18 mouse cellular contexts compared by ENCODE assay signal in the genomic region with DNA sequence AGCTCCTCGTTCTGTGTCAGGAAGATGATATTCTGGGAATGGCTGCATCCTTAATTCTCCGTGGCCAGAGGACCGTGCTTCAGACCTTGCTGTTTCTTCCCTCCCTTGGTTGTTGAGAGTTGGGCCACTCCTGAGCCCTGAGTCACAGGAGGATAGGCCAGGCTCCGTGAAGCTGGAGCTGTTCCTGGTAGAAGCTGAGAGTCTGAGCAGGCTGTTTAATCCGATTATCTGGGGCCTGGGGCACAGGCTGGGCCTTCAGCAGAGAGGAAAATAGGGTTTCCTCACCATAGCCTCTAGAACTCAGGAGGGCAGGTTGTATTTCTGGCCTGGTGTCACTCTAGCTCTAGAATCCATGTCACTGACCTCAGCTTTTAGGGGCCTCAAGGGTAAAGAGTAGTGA. TPM values are rescaled to one million over a fixed set of nuclear protein-coding genes. Genes with fewer than 3 reads are reported as not detected.
DNase-seq lines count a peak whose midpoint lies in the region; ATAC-seq lines count a peak whose summit lies in the region.
"Had no signal": no experiment of that assay in that cellular context is flagged by ENCODE, and none has a peak within 500 bp of the region (broad histone marks: within the 10 kb centered on the region; RNA-seq: fewer than 3 reads in every experiment).

No protein-coding gene starts in this region.

- no peaks in the 10 kb centered on the region for H3K9me3 ChIP-seq in limb, embryonic 12.5 days
- H3K9me3 ChIP-seq in limb, embryonic 10.5 days (replicated peaks), result no peaks in the 10 kb centered on the region
- H3K9me3 ChIP-seq in embryonic facial prominence, embryonic 13.5 days, result no peaks in the 10 kb centered on the region
- H3K9me3 ChIP-seq in stomach, embryonic 16.5 days (replicated peaks; ENCODE audit: control insufficient read depth, low read length), result no peaks in the 10 kb centered on the region
- H3K9me3 ChIP-seq: G1E; liver, embryonic 12.5 days had no signal

- H3K36me3 ChIP-seq in limb, embryonic 12.5 days, result peaks cover 85% of the 10 kb centered on the region
- peaks cover 94% of the 10 kb centered on the region for H3K36me3 ChIP-seq in limb, embryonic 10.5 days
- peaks cover 84% of the 10 kb centered on the region for H3K36me3 ChIP-seq in embryonic facial prominence, embryonic 13.5 days
- peaks cover 24% of the 10 kb centered on the region; the same call in 1 of the 2 replicates for H3K36me3 ChIP-seq in stomach, embryonic 16.5 days (ENCODE audit: control insufficient read depth, insufficient read depth, low read length)

- H3K4me1 ChIP-seq in limb, embryonic 12.5 days (replicated peaks), result peaks cover 28% of the 10 kb centered on the region
- peaks cover 35% of the 10 kb centered on the region for H3K4me1 ChIP-seq in limb, embryonic 10.5 days
- H3K4me1 ChIP-seq in embryonic facial prominence, embryonic 13.5 days, result peaks cover 28% of the 10 kb centered on the region
- H3K4me1 ChIP-seq in stomach, embryonic 16.5 days (ENCODE audit: control insufficient read depth, insufficient read depth, low read length), result peaks cover 27% of the 10 kb centered on the region

- no peak overlapping the region for H3K9ac ChIP-seq in limb, embryonic 12.5 days (replicated peaks)
- no peak overlapping the region; the same call in 1 of the 2 replicates for H3K9ac ChIP-seq in embryonic facial prominence, embryonic 13.5 days
- H3K9ac ChIP-seq in stomach, embryonic 16.5 days (ENCODE audit: low read length), result 0 out of 2 replicates have a peak overlapping the region, but pooled peaks have one; percentile 9
- H3K9ac ChIP-seq: liver, embryonic 12.5 days had no signal

- H3K4me2 ChIP-seq in limb, embryonic 12.5 days, result no peak overlapping the region
- H3K4me2 ChIP-seq in embryonic facial prominence, embryonic 13.5 days, result no peak overlapping the region
- no peak overlapping the region for H3K4me2 ChIP-seq in stomach, embryonic 16.5 days (ENCODE audit: low read depth, low read length)
- H3K4me2 ChIP-seq: liver, embryonic 12.5 days had no signal

- H3K27me3 ChIP-seq in limb, embryonic 12.5 days, result no peaks in the 10 kb centered on the region
- H3K27me3 ChIP-seq in limb, embryonic 10.5 days (ENCODE audit: low read depth, poor library complexity, severe bottlenecking), result no peaks in the 10 kb centered on the region
- no peaks in the 10 kb centered on the region for H3K27me3 ChIP-seq in embryonic facial prominence, embryonic 13.5 days
- no peaks in the 10 kb centered on the region for H3K27me3 ChIP-seq in stomach, embryonic 16.5 days (ENCODE audit: control insufficient read depth, insufficient read depth, low read length)
- H3K27me3 ChIP-seq: liver, embryonic 12.5 days had no signal

- peak overlapping the region; percentile 45; the same call in 1 of the 2 replicates for H3K27ac ChIP-seq in limb, embryonic 12.5 days
- H3K27ac ChIP-seq in limb, embryonic 10.5 days, result no peak overlapping the region
- H3K27ac ChIP-seq in embryonic facial prominence, embryonic 13.5 days, result 0 out of 2 replicates have a peak overlapping the region, but pooled peaks have one; percentile 29
- no peak overlapping the region for H3K27ac ChIP-seq in stomach, embryonic 16.5 days (ENCODE audit: low read length)
- H3K27ac ChIP-seq: hindbrain, postnatal 0 days; kidney, postnatal 0 days; liver, embryonic 12.5 days had no signal

- no peak for ATAC-seq in limb, embryonic 12.5 days (ENCODE audit: insufficient number of reproducible peaks, insufficient read depth, low FRiP score, low TSS enrichment, low read depth)
- no peak for ATAC-seq in embryonic facial prominence, embryonic 13.5 days (ENCODE audit: insufficient number of reproducible peaks, insufficient read depth, low FRiP score, low TSS enrichment, low read depth)
- no peak for ATAC-seq in stomach, embryonic 16.5 days (ENCODE audit: insufficient read depth, low FRiP score)
- ATAC-seq: hindbrain, postnatal 0 days; liver, embryonic 12.5 days had no signal

- WGBS in limb, embryonic 12.5 days, result 71% methylated on average over 5 of the region's 5 CpGs
- 83% methylated on average over 5 of the region's 5 CpGs for WGBS in limb, embryonic 10.5 days
- 58% methylated on average over 5 of the region's 5 CpGs for WGBS in embryonic facial prominence, embryonic 13.5 days
- 72% methylated on average over 5 of the region's 5 CpGs for WGBS in stomach, embryonic 16.5 days

- H3K4me3 ChIP-seq in limb, embryonic 12.5 days (replicated peaks), result no peak overlapping the region
- no peak overlapping the region for H3K4me3 ChIP-seq in limb, embryonic 10.5 days
- no peak overlapping the region for H3K4me3 ChIP-seq in embryonic facial prominence, embryonic 13.5 days
- no peak overlapping the region for H3K4me3 ChIP-seq in stomach, embryonic 16.5 days (replicated peaks; ENCODE audit: low read length)
- H3K4me3 ChIP-seq: liver, embryonic 12.5 days had no signal

- peak; percentile 79 for DNase-seq in heart, adult 11 months
- no peak for DNase-seq in heart, adult 8-10 months (ENCODE audit: low spot score)
- no peak for DNase-seq in limb, embryonic 10.5 days (ENCODE audit: low spot score)
- DNase-seq in right cerebral cortex, adult 18-20 months, result no peak
- DNase-seq: adrenal gland, postnatal 25 days; cerebellum, postnatal 10 days; right cerebral cortex, postnatal 25 days had no signal

RNA-seq across cellular contexts. Expression of gene Sox15, which starts 1.7 kb away (rescaled TPM):
- total RNA-seq in heart, adult 8-10 months (2022), result not detected
- polyA plus RNA-seq in limb, embryonic 12.5 days (2016; fragmentation: Nextera tagmentation; extraction: Ambion mirVana), result 0.68 TPM in 1 of 2 replicates, not detected in the other
- 0.16 TPM in 1 of 2 replicates, not detected in the other for polyA plus RNA-seq in limb, embryonic 10.5 days (2016; fragmentation: Nextera tagmentation; extraction: Ambion mirVana)
- 0.41 and 0.63 TPM in 2 replicates for polyA plus RNA-seq in embryonic facial prominence, embryonic 13.5 days (2015; fragmentation: Nextera tagmentation; extraction: Ambion mirVana)
- 7.7 and 7.9 TPM in 2 replicates for polyA plus RNA-seq in stomach, embryonic 16.5 days (2015; fragmentation: Nextera tagmentation; extraction: Ambion mirVana)
- total RNA-seq: G1E; gastrocnemius, postnatal 4 days; hindbrain, postnatal 0 days; left cerebral cortex, postnatal 10 days had no signal
- polyA plus RNA-seq: forebrain, embryonic 11.5 days; heart, embryonic 16.5 days; liver, embryonic 12.5 days had no signal

RNA-seq across cellular contexts. Expression of gene Mpdu1, which starts 9.0 kb away (rescaled TPM):
- total RNA-seq in heart, adult 8-10 months (2022), result 10 to 100 TPM; 13.6 to 18.8 (median 15.5) TPM
- 62.6 and 64.3 TPM in 2 replicates for polyA plus RNA-seq in limb, embryonic 12.5 days (2016; fragmentation: Nextera tagmentation; extraction: Ambion mirVana)
- polyA plus RNA-seq in limb, embryonic 10.5 days (2016; fragmentation: Nextera tagmentation; extraction: Ambion mirVana), result 66.8 and 74.2 TPM in 2 replicates
- polyA plus RNA-seq in embryonic facial prominence, embryonic 13.5 days (2015; fragmentation: Nextera tagmentation; extraction: Ambion mirVana), result 54.3 and 74.9 TPM in 2 replicates
- 67.7 and 68.8 TPM in 2 replicates for polyA plus RNA-seq in stomach, embryonic 16.5 days (2015; fragmentation: Nextera tagmentation; extraction: Ambion mirVana)

RNA-seq across cellular contexts. Expression of gene Cd68, which starts 12.6 kb away (rescaled TPM):
- 1 to 10 TPM; 4.5 to 7.0 (median 6.3) TPM for total RNA-seq in heart, adult 8-10 months (2022)
- 5.9 and 8.0 TPM in 2 replicates for polyA plus RNA-seq in limb, embryonic 12.5 days (2016; fragmentation: Nextera tagmentation; extraction: Ambion mirVana)
- 3.5 and 3.6 TPM in 2 replicates for polyA plus RNA-seq in limb, embryonic 10.5 days (2016; fragmentation: Nextera tagmentation; extraction: Ambion mirVana)
- polyA plus RNA-seq in embryonic facial prominence, embryonic 13.5 days (2015; fragmentation: Nextera tagmentation; extraction: Ambion mirVana), result 11.4 and 11.9 TPM in 2 replicates
- 18.9 and 19.6 TPM in 2 replicates for polyA plus RNA-seq in stomach, embryonic 16.5 days (2015; fragmentation: Nextera tagmentation; extraction: Ambion mirVana)

RNA-seq across cellular contexts. Expression of gene Eif4a1, which starts 18.8 kb away (rescaled TPM):
- total RNA-seq in heart, adult 8-10 months (2022), result 100 to 1,000 TPM; 162 to 194 (median 186) TPM
- 569 and 701 TPM in 2 replicates for polyA plus RNA-seq in limb, embryonic 12.5 days (2016; fragmentation: Nextera tagmentation; extraction: Ambion mirVana)
- 678 and 791 TPM in 2 replicates for polyA plus RNA-seq in limb, embryonic 10.5 days (2016; fragmentation: Nextera tagmentation; extraction: Ambion mirVana)
- 514 and 625 TPM in 2 replicates for polyA plus RNA-seq in embryonic facial prominence, embryonic 13.5 days (2015; fragmentation: Nextera tagmentation; extraction: Ambion mirVana)
- 454 and 462 TPM in 2 replicates for polyA plus RNA-seq in stomach, embryonic 16.5 days (2015; fragmentation: Nextera tagmentation; extraction: Ambion mirVana)

RNA-seq across cellular contexts. Expression of gene Fxr2, which starts 20.6 kb away (rescaled TPM):
- 100 to 1,000 TPM in 1 of 4 experiments, 10 to 100 TPM in 3; 92.4 to 109 (median 94.5) TPM for total RNA-seq in heart, adult 8-10 months (2022)
- 56.0 and 63.9 TPM in 2 replicates for polyA plus RNA-seq in limb, embryonic 12.5 days (2016; fragmentation: Nextera tagmentation; extraction: Ambion mirVana)
- polyA plus RNA-seq in limb, embryonic 10.5 days (2016; fragmentation: Nextera tagmentation; extraction: Ambion mirVana), result 45.4 and 48.1 TPM in 2 replicates
- polyA plus RNA-seq in embryonic facial prominence, embryonic 13.5 days (2015; fragmentation: Nextera tagmentation; extraction: Ambion mirVana), result 36.6 and 44.1 TPM in 2 replicates
- polyA plus RNA-seq in stomach, embryonic 16.5 days (2015; fragmentation: Nextera tagmentation; extraction: Ambion mirVana), result 20.9 and 22.1 TPM in 2 replicates

Comparison
In these comparisons a context has a peak if more than half of its experiments do, and no peak if none do; other contexts are left out.
1. H3K27ac ChIP-seq: peak in limb, embryonic 12.5 days (single experiment) and embryonic facial prominence, embryonic 13.5 days (single experiment); none in limb, embryonic 10.5 days (single experiment) and stomach, embryonic 16.5 days (single experiment).